Mouse (Mus musculus): ENCODE data around the gene St6galnac3. TPM values are rescaled to one million over a fixed set of nuclear protein-coding genes. Genes with fewer than 3 reads are reported as not detected.

The St6galnac3 gene
- polyA plus RNA-seq, 1 experiment, result not detected

DNA sequence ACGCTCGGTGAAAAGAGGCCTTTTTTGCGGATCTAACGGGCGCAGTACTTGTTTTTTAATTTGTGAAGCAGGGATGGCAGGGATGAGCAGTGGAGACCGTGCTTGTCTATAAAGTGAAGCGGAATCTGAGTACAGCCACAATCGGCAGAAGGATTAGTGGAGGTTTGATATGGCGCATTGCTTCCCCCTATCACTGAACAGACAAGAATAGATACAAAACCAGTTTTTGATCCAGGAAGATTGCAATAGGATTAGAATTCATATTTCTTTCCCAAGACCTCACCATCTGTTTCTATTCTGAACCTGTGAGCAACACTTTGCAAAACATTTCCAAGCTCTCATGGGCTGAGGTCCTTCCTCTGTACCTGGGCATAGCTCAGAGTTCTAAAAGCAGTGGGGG, 488.7 kb downstream of the St6galnac3 start:
- no peaks in the 10 kb centered on the region for H3K79me2 ChIP-seq (ENCODE audit: control insufficient read depth, insufficient read depth)
- no peaks in the 10 kb centered on the region for H3K79me3 ChIP-seq (ENCODE audit: low read depth)
- no peak for TF ChIP-seq CEBPB (IDR thresholded peaks at IDR 0.05; ENCODE audit: low read depth)
- TF ChIP-seq FOSL1 (IDR thresholded peaks at IDR 0.05; ENCODE audit: insufficient read depth, low read length, poor library complexity, severe bottlenecking), result no peak
- TF ChIP-seq MYOG (IDR thresholded peaks at IDR 0.05; ENCODE audit: control insufficient read depth, extremely low read depth, insufficient read length), result no peak
- no peak for TF ChIP-seq MYOD1 (IDR thresholded peaks at IDR 0.05; ENCODE audit: control insufficient read depth, insufficient read length, low read depth)
- no peak for TF ChIP-seq MAX (IDR thresholded peaks at IDR 0.05)
- no peak for TF ChIP-seq USF1 (IDR thresholded peaks at IDR 0.05; ENCODE audit: low read depth)
- no peak for TF ChIP-seq CTCF (IDR thresholded peaks at IDR 0.05; ENCODE audit: control insufficient read depth, insufficient read depth, insufficient read length)
- no peak overlapping the region for H3K4me3 ChIP-seq (ENCODE audit: insufficient read depth, poor library complexity, severe bottlenecking)
- H3ac ChIP-seq (ENCODE audit: control insufficient read depth, insufficient read length, low read depth), result no peak overlapping the region
- H3K36me3 ChIP-seq (ENCODE audit: control insufficient read depth, insufficient read depth), result no peaks in the 10 kb centered on the region
- no peaks in the 10 kb centered on the region for H3K27me3 ChIP-seq (ENCODE audit: control insufficient read depth, insufficient read depth, insufficient read length)

DNA sequence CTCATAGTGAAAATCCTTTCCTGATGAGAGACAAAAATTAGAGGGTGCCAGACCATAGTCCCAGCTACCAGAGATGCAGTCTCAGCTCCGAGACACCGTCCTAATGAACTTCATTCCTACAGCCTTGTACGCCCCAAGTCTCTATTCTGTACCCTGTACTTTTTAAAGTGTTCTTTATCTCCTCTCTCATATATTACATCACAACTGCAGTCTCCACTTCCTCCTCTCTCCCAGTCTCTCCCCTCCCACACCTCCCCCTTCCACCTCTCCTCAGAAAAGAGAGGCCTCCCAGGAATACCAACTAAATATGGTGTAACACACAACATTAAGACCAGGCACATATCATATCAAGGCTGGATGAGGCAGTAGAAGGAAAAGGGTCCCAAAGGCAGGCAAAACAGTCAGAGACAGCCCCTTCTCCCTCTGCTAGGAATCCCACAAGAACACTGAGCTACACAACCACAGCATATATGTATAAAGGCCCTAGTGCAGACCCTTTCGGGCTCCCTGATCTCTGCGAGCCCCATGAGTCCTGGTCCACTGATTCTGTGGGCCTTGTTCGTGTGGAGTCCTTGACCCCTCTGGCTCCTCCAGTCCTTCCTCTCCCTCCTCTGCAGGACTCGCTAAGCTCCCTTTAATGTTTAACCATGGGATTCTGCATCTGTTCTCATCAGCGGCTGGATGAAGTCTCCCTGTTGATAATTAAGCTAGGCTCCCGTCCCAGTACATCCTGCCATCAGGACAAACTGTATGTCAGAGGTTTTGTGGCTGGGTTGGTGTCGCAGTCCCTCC, 502.2 kb downstream of the St6galnac3 start:
- Histone ChIP-seq H3K36me3 (ENCODE audit: control insufficient read depth, insufficient read depth) (no peaks in the 10 kb centered on the region), H3K79me3 (ENCODE audit: low read depth) (no peaks in the 10 kb centered on the region), H3K79me2 (ENCODE audit: control insufficient read depth, insufficient read depth) (no peaks in the 10 kb centered on the region), H3K27me3 (ENCODE audit: control insufficient read depth, insufficient read depth, insufficient read length) (no peaks in the 10 kb centered on the region), H3K4me3 (ENCODE audit: insufficient read depth, poor library complexity, severe bottlenecking) (no peak overlapping the region), H3ac (ENCODE audit: control insufficient read depth, insufficient read length, low read depth) (no peak overlapping the region)
- TF ChIP-seq MAX (IDR thresholded peaks at IDR 0.05) (no peak), MYOD1 (IDR thresholded peaks at IDR 0.05; ENCODE audit: control insufficient read depth, insufficient read length, low read depth) (no peak), MYOG (IDR thresholded peaks at IDR 0.05; ENCODE audit: control insufficient read depth, extremely low read depth, insufficient read length) (no peak), FOSL1 (IDR thresholded peaks at IDR 0.05; ENCODE audit: insufficient read depth, low read length, poor library complexity, severe bottlenecking) (no peak), CTCF (IDR thresholded peaks at IDR 0.05; ENCODE audit: control insufficient read depth, insufficient read depth, insufficient read length) (no peak), CEBPB (IDR thresholded peaks at IDR 0.05; ENCODE audit: low read depth) (no peak), USF1 (IDR thresholded peaks at IDR 0.05; ENCODE audit: low read depth) (no peak)

DNA sequence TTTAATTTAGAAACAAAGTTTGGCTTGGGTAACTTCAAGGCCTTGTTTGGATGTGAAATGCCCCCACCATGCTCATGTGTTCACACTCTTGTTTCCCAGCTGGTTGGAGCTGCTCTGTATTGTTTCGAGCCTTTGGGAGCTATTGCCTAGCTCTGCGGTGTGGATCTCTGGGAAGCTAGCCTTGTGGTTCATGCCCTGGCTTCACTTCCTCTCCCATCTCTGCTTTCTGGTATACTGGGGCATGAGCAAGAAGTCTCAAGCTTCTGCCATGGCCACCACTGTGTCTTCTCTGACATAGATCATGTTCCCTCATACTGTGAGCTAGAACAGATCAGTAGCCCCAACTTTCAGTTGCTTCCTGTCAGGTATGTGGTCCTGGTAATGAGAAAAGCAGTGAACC, 505.6 kb downstream of the St6galnac3 start:
- no peak overlapping the region for H3ac ChIP-seq (ENCODE audit: control insufficient read depth, insufficient read length, low read depth)
- TF ChIP-seq MYOG (IDR thresholded peaks at IDR 0.05; ENCODE audit: control insufficient read depth, extremely low read depth, insufficient read length) (no peak), MYOD1 (IDR thresholded peaks at IDR 0.05; ENCODE audit: control insufficient read depth, insufficient read length, low read depth) (no peak), CTCF (IDR thresholded peaks at IDR 0.05; ENCODE audit: control insufficient read depth, insufficient read depth, insufficient read length) (no peak), FOSL1 (IDR thresholded peaks at IDR 0.05; ENCODE audit: insufficient read depth, low read length, poor library complexity, severe bottlenecking) (no peak), USF1 (IDR thresholded peaks at IDR 0.05; ENCODE audit: low read depth) (no peak), CEBPB (IDR thresholded peaks at IDR 0.05; ENCODE audit: low read depth) (no peak), MAX (IDR thresholded peaks at IDR 0.05) (no peak)
- H3K79me3 ChIP-seq (ENCODE audit: low read depth), result no peaks in the 10 kb centered on the region
- no peaks in the 10 kb centered on the region for H3K36me3 ChIP-seq (ENCODE audit: control insufficient read depth, insufficient read depth)
- no peaks in the 10 kb centered on the region for H3K27me3 ChIP-seq (ENCODE audit: control insufficient read depth, insufficient read depth, insufficient read length)
- no peaks in the 10 kb centered on the region for H3K79me2 ChIP-seq (ENCODE audit: control insufficient read depth, insufficient read depth)
- H3K4me3 ChIP-seq (ENCODE audit: insufficient read depth, poor library complexity, severe bottlenecking), result no peak overlapping the region

GRCm38 (mm10) chr3:153208186-153208585, 516.8 kb downstream of the St6galnac3 start:
- H3K79me2 ChIP-seq (ENCODE audit: control insufficient read depth, insufficient read depth), result no peaks in the 10 kb centered on the region
- H3ac ChIP-seq (ENCODE audit: control insufficient read depth, insufficient read length, low read depth), result no peak overlapping the region
- no peaks in the 10 kb centered on the region for H3K27me3 ChIP-seq (ENCODE audit: control insufficient read depth, insufficient read depth, insufficient read length)
- TF ChIP-seq CTCF (IDR thresholded peaks at IDR 0.05; ENCODE audit: control insufficient read depth, insufficient read depth, insufficient read length), result no peak
- TF ChIP-seq CEBPB (IDR thresholded peaks at IDR 0.05; ENCODE audit: low read depth), result no peak
- TF ChIP-seq FOSL1 (IDR thresholded peaks at IDR 0.05; ENCODE audit: insufficient read depth, low read length, poor library complexity, severe bottlenecking), result no peak
- TF ChIP-seq USF1 (IDR thresholded peaks at IDR 0.05; ENCODE audit: low read depth), result no peak
- no peak for TF ChIP-seq MAX (IDR thresholded peaks at IDR 0.05)
- no peak for TF ChIP-seq MYOD1 (IDR thresholded peaks at IDR 0.05; ENCODE audit: control insufficient read depth, insufficient read length, low read depth)
- no peak for TF ChIP-seq MYOG (IDR thresholded peaks at IDR 0.05; ENCODE audit: control insufficient read depth, extremely low read depth, insufficient read length)
- no peaks in the 10 kb centered on the region for H3K36me3 ChIP-seq (ENCODE audit: control insufficient read depth, insufficient read depth)
- no peak overlapping the region for H3K4me3 ChIP-seq (ENCODE audit: insufficient read depth, poor library complexity, severe bottlenecking)
- H3K79me3 ChIP-seq (ENCODE audit: low read depth), result no peaks in the 10 kb centered on the region

DNA sequence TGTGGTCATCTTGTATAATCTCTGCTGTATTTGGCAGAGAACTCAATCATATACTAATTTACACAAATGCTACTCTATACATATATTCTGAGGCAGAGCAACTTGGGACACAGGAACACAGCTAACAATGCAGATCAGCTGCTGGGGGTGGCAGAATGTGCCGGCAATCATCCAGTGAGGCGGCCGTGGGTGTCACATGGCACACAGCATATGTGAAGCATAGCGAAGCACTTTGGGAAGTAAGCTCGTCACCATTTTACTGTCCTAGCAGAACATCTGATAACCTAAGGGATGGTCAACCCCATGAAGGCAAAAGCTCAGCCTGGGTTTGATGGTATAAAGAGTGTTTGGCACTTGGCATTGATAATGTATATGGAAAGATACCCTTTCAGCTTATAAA, 520.9 kb downstream of the St6galnac3 start:
- no peaks in the 10 kb centered on the region for H3K79me3 ChIP-seq (ENCODE audit: low read depth)
- no peaks in the 10 kb centered on the region for H3K79me2 ChIP-seq (ENCODE audit: control insufficient read depth, insufficient read depth)
- H3K27me3 ChIP-seq (ENCODE audit: control insufficient read depth, insufficient read depth, insufficient read length), result no peaks in the 10 kb centered on the region
- no peaks in the 10 kb centered on the region for H3K36me3 ChIP-seq (ENCODE audit: control insufficient read depth, insufficient read depth)
- no peak overlapping the region for H3K4me3 ChIP-seq (ENCODE audit: insufficient read depth, poor library complexity, severe bottlenecking)
- no peak overlapping the region for H3ac ChIP-seq (ENCODE audit: control insufficient read depth, insufficient read length, low read depth)
- TF ChIP-seq MYOG (IDR thresholded peaks at IDR 0.05; ENCODE audit: control insufficient read depth, extremely low read depth, insufficient read length), result no peak
- no peak for TF ChIP-seq CEBPB (IDR thresholded peaks at IDR 0.05; ENCODE audit: low read depth)
- TF ChIP-seq FOSL1 (IDR thresholded peaks at IDR 0.05; ENCODE audit: insufficient read depth, low read length, poor library complexity, severe bottlenecking), result no peak
- TF ChIP-seq MAX (IDR thresholded peaks at IDR 0.05), result no peak
- TF ChIP-seq CTCF (IDR thresholded peaks at IDR 0.05; ENCODE audit: control insufficient read depth, insufficient read depth, insufficient read length), result no peak
- TF ChIP-seq MYOD1 (IDR thresholded peaks at IDR 0.05; ENCODE audit: control insufficient read depth, insufficient read length, low read depth), result no peak
- TF ChIP-seq USF1 (IDR thresholded peaks at IDR 0.05; ENCODE audit: low read depth), result no peak
